Mouse (Mus musculus) heart, postnatal 25 days (tissue): Measurements from ENCODE around the gene Ncoa7. TPM values are rescaled to one million over a fixed set of nuclear protein-coding genes. Genes with fewer than 3 reads are reported as not detected.

Source experiments
- DNase-seq: peaks from one replicate; pipeline ENCODE4 v3.0.0; 2022; ENCODE audit warnings: low spot score
- intact Hi-C: fragments of 180-260 bp; cut with DNase I; formaldehyde crosslinking; loops from one replicate; pipeline ENCODE4 v1.15.1; 2025
- total RNA-seq, 2 experiments: library from RNA; stranded (reverse); gene quantifications; 2 replicates each; pipeline ENCODE4 v1.2.3; 2021

The Ncoa7 gene
- 1 to 10 TPM; 4.2 to 5.3 TPM for total RNA-seq

DNA sequence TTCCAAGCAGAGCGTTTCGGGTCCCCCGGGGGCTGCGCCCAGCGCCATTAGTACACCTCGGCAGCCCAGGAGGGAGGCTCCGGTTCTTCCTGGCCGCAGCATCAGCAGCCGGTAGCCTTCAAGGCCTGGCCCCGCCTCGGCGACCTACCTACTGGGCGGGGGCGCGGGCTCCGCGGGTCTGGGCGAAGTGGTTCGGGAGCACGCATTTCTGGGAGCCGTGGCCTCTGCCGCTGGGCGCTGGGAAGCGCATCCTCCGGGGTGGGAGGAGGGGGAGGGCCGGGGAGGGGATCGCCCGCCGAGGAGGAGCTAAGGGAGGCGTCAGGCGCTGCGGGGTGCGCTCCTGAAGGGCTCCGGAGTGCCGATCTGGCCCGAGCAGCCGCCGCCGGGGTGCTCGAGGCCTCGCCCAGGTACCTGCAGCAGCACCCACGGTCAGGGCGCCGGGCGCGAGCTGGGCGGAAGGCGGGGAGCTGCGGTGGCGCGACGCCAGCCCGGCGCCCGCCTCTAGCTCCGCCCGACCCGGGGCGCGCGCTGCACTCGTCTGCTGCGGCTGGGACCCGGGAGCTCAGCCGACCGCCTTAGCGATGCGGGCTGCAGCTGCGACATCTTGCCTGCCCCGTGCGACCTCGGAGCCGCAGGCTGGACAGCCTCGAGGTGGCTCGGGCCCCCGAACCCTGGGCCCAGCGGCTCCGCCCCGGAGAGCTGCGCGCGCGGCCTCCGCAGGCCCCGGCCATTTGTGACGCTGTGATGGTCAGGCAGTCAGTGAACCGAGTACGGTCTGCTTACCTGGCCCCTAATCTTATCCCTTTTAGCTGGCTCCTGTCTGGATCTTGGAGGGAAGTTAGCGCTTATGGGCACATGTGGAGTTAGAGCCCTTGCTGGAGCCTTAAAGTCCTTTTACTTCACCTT, at the start of gene Ncoa7:
Gene Ncoa7, minus strand, starts transcription at position 646 of the 906 bp plus-strand sequence.
- peak; percentile 61 for DNase-seq
- intact Hi-C loops = loop anchor here (2.0 to 5.0 kb wide), 2 partner anchors 186 to 202 kb away; partner anchors contain the start of gene Trmt11

- DNase-seq = no peak
- intact Hi-C loops = loop anchor here (10.0 kb wide), 2 partner anchors 760 to 1480 kb away; partner anchors contain the start of genes Rnf146 and Rnf217
These were observed 42.1 kb upstream of the Ncoa7 start for GRCm38 (mm10) chr10:30845101-30845825.

GRCm38 (mm10) chr10:30844191-30845010, 41.3 kb upstream of the Ncoa7 start:
- DNase-seq = no peak
- intact Hi-C loops = loop anchor here (10.0 kb wide), 2 partner anchors 760 to 1480 kb away; partner anchors contain the start of genes Rnf146 and Rnf217

- DNase-seq = no peak
These were observed 40.5 kb upstream of the Ncoa7 start for GRCm38 (mm10) chr10:30843438-30844190.

DNA sequence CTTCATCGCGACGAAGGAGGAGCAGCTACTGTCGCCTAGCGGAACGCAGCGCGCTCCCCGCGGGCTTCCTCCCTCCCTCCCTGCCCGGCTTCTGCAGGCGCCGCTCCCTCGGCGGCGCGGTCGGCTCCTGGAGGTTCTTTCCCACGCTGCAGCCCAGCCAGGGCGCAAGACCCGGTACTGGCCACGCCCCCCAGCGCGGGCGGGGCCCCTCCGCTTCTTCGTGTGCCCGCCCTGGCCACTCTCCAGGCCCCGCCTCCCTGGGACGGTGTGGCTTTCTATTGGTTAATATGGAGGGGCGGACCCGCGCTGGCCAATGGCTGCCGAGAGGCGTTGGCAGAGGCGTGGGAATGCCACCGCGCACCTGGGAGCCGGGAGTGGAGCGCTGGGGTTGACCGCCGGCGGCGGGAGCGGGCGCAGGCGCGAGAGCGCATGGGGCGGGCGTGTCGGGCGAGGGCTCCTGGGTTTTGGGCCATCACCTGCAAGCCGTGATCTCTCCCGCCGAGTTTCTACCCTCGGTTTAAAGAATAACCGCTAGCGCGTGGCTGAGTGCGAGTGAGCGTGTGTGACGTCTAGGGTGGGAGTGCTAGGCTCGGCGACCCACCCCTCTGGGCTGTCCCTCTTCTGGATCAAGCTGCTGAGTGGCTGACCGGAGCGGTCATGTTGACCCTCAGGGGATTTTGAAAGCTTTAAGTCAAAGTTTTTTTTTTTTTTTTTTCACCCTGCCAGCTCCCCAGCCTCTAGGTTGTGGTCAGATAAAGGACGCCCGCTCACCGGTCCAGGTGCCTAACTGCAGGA, 39.7 kb upstream of the Ncoa7 start, which contains the start of gene Hey2:
Gene Hey2, minus strand, starts transcription at position 159 of the 795 bp plus-strand sequence.
- intact Hi-C loops = loop anchor here (10.0 kb wide), 2 partner anchors 762 to 1478 kb away; partner anchors contain the start of genes Rnf146 and Rnf217
- DNase-seq = peak; percentile 95

More at GRCm38 (mm10) chr10:30843438-30844190, 40.5 kb upstream of the Ncoa7 start:
- intact Hi-C loops = loop anchor here (10.0 kb wide), 2 partner anchors 761 to 1479 kb away; partner anchors contain the start of genes Rnf146 and Rnf217

GRCm38 (mm10) chr10:30842228-30842627, 39.1 kb upstream of the Ncoa7 start:
- no peak for DNase-seq
- intact Hi-C loops = loop anchor here (10.0 kb wide), 2 partner anchors 763 to 1477 kb away; partner anchors contain the start of genes Rnf146 and Rnf217

DNA sequence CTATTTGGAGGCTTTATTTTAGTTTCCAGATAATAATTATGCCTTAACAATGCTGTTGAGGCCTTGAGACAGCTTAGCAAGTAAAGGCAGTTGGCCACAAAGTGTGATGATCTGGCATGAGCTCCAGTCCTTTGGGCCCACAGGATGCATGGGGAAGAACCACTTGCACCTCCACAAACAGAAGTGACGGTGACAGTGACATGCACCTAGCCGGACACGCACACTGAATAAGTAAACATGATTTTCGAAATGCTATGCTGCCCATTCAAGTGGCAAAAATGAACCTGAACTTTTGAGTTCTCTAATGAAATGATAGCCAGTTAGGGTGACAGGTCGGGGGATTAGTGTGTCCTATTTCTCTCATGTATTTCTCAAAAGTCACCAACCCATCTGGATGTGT, 37.7 kb upstream of the Ncoa7 start:
- DNase-seq = no peak
- intact Hi-C loops = loop anchor here (10.0 kb wide), 2 partner anchors 764 to 1476 kb away; partner anchors contain the start of genes Rnf146 and Rnf217

GRCm38 (mm10) chr10:30838188-30838587, 35.1 kb upstream of the Ncoa7 start:
- intact Hi-C loops = no loop called here
- no peak for DNase-seq

DNA sequence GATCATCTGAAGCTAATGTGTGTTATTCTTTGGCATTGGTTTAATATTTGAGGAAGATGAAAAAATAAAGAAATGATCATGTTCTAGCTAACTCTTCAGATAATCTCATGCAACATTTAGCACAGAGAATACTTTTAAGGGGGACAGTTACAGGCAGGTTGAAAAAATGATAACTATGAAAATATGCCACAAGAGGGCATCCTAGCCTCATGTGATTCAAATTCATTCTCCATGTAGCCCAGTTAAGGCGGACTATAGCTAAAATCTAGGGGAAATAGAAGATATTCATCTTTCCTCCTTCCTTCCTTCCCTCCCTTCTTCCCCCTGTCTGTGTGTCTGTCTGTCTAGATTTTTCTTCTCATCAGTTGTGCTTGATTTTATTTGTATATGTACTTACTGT, 21.9 kb upstream of the Ncoa7 start:
- intact Hi-C loops = loop anchor here (1.0 to 5.0 kb wide), 2 partner anchors 474 to 622 kb away; partner anchors contain the start of gene Tpd52l1
- DNase-seq = no peak

DNA sequence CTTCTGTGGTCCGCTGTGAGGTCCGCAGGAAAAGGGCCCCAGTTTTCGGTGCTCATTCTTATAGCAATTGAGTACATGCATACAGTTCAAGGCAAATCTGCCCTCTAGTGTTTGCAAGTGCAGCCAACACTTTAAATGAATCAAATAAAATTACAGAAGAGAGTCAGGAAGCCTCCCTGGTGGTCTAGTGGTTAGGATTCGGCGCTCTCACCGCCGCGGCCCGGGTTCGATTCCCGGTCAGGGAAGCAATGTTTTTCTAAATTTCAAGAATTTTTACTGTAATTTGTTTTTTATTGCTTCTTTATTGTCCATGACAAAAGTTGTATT, 7.8 kb upstream of the Ncoa7 start:
- DNase-seq = peak; percentile 47
- intact Hi-C loops = loop anchor here (5.0 kb wide), 1 partner anchor 94 kb away; no protein-coding TSS in a partner anchor

GRCm38 (mm10) chr10:30810247-30810966, 7.3 kb upstream of the Ncoa7 start:
- peak; percentile 11 for DNase-seq
- intact Hi-C loops = loop anchor here (5.0 kb wide), 1 partner anchor 93 kb away; no protein-coding TSS in a partner anchor

GRCm38 (mm10) chr10:30803587-30804253, 594 bp upstream of the Ncoa7 start:
- no peak for DNase-seq
- intact Hi-C loops = loop anchor here (2.0 to 5.0 kb wide), 2 partner anchors 186 to 203 kb away; partner anchors contain the start of gene Trmt11

DNA sequence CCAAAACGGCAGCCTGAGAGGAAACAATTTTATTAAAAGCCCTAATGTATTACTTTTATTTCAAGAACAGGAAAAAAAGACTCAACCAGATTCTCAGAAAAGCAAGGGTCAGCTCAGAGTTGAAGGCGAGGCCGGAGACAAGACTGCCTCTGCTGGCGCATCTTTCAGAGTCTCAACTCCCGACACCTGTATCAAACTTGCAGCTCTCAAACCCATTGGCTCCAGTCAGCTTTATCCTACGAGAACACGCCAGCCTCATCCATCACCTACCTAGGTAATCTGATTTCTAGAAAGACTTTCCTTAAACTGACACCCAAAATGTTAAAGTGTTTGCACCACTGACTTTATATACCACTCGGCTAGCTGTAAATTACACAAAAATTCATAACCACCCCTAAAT, 1.1 kb downstream of the Ncoa7 start:
- intact Hi-C loops = loop anchor here (2.0 to 5.0 kb wide), 2 partner anchors 185 to 201 kb away; partner anchors contain the start of gene Trmt11
- DNase-seq = no peak

DNA sequence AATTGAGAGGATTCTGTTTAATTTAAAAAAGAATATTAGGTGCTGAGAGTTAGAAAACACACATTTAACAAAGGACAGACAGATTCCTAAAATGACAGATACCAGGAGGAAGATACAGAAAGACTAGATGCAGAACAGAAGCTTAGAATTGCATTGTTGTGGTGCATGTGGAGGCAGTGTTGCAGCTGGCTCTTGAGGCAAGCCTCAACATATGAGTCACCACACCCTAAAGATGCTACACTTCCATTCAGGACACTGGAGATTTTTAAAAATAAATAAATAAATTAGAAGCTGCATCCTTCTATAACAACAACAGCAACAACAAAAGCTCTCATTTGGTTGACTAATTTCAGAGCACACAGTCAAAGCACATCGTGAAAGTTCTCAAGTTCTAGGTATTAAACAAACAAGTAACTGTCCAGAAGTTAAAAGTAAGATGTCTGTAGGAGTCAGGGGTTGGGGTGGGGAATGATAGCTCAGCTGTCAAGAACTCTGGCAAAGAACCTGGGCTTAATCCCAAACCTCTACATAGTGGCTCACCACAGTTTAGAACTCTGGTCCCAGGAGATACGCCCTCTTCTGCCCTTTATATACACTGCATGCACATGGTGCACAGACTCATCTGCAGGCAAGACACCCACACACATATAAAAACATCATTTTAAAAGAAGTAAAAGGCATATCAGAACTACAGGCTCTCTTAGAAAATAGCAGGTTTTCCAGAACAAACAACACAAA, 3.2 kb downstream of the Ncoa7 start:
- intact Hi-C loops = loop anchor here (5.0 kb wide), 2 partner anchors 78 to 183 kb away; no protein-coding TSS in a partner anchor

GRCm38 (mm10) chr10:30796469-30797261, 6.5 kb downstream of the Ncoa7 start:
- intact Hi-C loops = loop anchor here (5.0 kb wide), 1 partner anchor 74 kb away; no protein-coding TSS in a partner anchor
- DNase-seq = no peak

More for the DNA sequence above, 3.2 kb downstream of the Ncoa7 start:
- no peak for DNase-seq
